Mouse (Mus musculus): ENCODE data around the gene Fshr.
A peak's percentile ranks its signal among the peaks of the same experiment; 100 is the strongest.

Gene Fshr

GRCm38 (mm10) chr17:89032981-89033380, 167.5 kb downstream of the Fshr start:
- DNase-seq, result peak; percentile 86

GRCm38 (mm10) chr17:89019518-89019917, 181.0 kb downstream of the Fshr start:
- no peak for DNase-seq

- DNase-seq, result no peak
These were observed 183.5 kb downstream of the Fshr start for GRCm38 (mm10) chr17:89017002-89017401.

- no peak for DNase-seq
These were observed 186.8 kb downstream of the Fshr start for GRCm38 (mm10) chr17:89013691-89014090.

GRCm38 (mm10) chr17:89009117-89009516, 191.4 kb downstream of the Fshr start:
- no peak for DNase-seq

GRCm38 (mm10) chr17:89008680-89009079, 191.8 kb downstream of the Fshr start:
- no peak for DNase-seq

GRCm38 (mm10) chr17:89005959-89006358, 194.5 kb downstream of the Fshr start:
- DNase-seq, result no peak

- no peak for DNase-seq
These were observed 200.6 kb downstream of the Fshr start for GRCm38 (mm10) chr17:88999907-89000306.

- DNase-seq, result no peak
These were observed 202.2 kb downstream of the Fshr start for GRCm38 (mm10) chr17:88998243-88998642.

- DNase-seq, result no peak
These were observed 209.2 kb downstream of the Fshr start for GRCm38 (mm10) chr17:88991238-88991637.

GRCm38 (mm10) chr17:88980708-88981355, 219.6 kb downstream of the Fshr start:
- no peak for DNase-seq

- DNase-seq, result no peak
These were observed 225.9 kb downstream of the Fshr start for GRCm38 (mm10) chr17:88974538-88974937.

GRCm38 (mm10) chr17:88966028-88966427, 234.4 kb downstream of the Fshr start:
- DNase-seq, result no peak

GRCm38 (mm10) chr17:88954011-88954410, 246.5 kb downstream of the Fshr start:
- DNase-seq, result no peak

- DNase-seq, result no peak
These were observed 262.3 kb downstream of the Fshr start for GRCm38 (mm10) chr17:88938153-88938681.

- DNase-seq, result no peak
These were observed 262.9 kb downstream of the Fshr start for GRCm38 (mm10) chr17:88937341-88938152.

GRCm38 (mm10) chr17:88936941-88937340, 263.5 kb downstream of the Fshr start:
- DNase-seq, result no peak

All from heart, adult 11 months (tissue).